Mouse (Mus musculus) frontal cortex, postnatal 10 days (tissue): ENCODE measurements around the gene 4921530L21Rik.

ENCODE experiments used
- DNase-seq, 2 experiments: peaks; one replicate each; pipeline ENCODE4 v3.0.0; 2022; ENCODE audit warnings: low spot score in 2 of 2, mixed read lengths in 1 of 2

Gene 4921530L21Rik

DNA sequence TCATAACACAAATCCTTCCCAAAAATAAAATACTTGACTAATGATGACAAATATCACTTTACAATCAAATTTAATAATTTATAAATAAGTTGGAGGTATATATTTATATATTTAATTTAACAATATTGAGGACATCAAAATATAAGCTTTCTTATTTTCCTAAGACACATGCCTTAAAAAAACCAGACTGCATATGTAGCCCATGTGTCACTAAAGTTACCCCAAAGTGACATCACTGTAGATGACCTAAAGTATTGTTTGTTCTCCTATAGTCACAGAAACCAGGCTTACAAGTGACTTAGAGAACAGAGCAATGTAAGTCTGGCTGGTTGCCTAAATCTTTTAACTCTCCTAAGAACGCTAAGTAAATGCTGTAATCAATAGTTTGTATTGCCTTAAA is at the start of gene 4921530L21Rik:
TSS of gene 4921530L21Rik (plus strand) at position 301 of the 400 bp plus-strand sequence.
- no peak for DNase-seq

GRCm38 (mm10) chr14:95833866-95834265 is 47.2 kb upstream of the 4921530L21Rik start:
- DNase-seq = no peak

GRCm38 (mm10) chr14:95862981-95863380 is 18.1 kb upstream of the 4921530L21Rik start:
- DNase-seq = no peak

DNA sequence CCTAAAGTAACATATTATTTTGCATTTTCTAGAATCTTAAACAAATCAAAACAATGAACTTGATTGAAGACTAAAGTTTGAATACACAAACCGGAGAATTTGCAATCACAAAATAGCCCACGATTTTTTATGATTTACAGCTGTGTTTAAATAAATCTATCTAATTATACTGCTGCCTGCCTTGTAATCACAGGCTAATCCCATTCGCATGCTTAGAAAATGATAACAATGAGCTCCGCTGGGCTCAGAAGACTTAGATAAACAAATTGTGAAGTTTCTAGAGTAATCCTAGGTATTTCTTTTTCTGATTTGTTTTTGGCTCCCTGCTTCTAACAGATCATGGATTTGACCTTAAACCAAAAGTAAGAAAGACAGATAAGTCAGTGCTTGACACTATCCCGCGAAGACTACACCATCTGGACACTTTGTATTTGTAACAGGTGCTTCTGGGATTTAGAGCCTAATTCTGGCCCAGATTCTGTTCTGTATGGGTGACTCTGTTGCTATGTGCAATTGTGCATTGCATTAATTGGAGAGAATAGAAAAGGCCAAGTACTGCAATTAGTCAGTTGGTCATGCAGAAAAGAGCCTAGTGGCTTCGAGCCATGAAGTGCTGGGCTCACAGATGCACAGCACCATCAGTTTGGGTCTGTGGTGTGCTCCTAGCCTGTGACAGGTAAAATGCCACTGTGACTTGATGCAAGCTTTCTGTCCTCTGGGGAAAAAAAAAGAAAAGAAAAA is 15.2 kb upstream of the 4921530L21Rik start:
- DNase-seq = no peak

GRCm38 (mm10) chr14:95872020-95872419 is 9.0 kb upstream of the 4921530L21Rik start:
- no peak for DNase-seq

DNA sequence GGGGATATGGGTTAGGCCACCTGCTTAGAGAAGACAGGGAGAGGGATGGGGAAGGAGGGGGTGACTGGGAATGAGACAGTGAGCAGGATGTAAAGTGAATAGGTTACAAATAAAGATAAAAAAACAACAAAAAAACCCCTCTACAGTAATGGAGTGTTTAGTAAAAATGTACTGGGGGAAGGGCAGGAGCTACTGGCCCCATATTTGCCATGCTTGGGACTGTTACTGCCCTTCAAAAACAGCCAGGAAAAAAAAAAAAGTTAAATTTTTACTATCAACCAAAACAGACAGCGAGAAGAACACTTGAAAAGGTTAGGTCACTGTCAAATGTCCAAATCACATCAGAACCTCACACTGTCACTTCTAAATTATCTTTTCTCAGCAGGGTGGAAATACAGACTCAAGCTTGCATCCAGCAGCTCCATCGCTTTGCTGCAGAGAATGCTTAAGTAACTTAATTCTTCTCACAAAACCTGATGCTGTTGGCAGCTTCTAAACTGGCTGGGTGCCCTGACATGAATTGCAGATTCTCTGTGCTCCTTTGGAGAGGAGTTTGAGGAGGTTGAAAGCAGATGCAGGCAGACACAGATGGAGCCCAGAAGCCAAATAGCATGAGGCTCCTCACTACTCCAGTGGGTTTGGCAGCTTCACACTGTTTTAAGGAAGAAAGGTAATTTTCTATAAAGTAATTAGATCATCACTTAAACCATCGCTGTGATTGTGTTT is 4.1 kb upstream of the 4921530L21Rik start:
- peak; percentile 70 to 79 for DNase-seq

GRCm38 (mm10) chr14:95877548-95877947 is 3.5 kb upstream of the 4921530L21Rik start:
- no peak for DNase-seq

GRCm38 (mm10) chr14:95899458-95899857 is 18.4 kb downstream of the 4921530L21Rik start:
- no peak for DNase-seq

- no peak for DNase-seq
Observed at GRCm38 (mm10) chr14:95904591-95905095, 23.6 kb downstream of the 4921530L21Rik start.

DNA sequence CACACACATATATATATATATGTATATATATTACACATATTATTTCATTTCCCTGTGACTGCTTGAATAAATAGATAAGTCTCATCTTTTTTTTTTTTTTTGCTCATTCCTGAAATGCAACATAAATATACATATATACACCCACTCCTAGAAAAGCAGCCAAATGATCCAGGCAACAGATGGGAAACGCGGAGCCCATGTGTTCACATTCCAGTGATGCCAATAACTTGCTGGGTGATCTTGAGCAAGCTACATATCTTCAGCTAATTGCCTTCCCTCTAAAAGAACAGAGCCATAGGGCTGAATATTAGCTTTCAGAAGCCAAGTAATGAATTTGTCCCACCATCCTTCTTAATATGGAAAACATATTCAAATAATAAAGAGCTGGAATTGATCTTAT is 32.2 kb downstream of the 4921530L21Rik start:
- DNase-seq = peak; percentile 37 to 51

- no peak for DNase-seq
Observed at GRCm38 (mm10) chr14:95926742-95927141, 45.7 kb downstream of the 4921530L21Rik start.

DNA sequence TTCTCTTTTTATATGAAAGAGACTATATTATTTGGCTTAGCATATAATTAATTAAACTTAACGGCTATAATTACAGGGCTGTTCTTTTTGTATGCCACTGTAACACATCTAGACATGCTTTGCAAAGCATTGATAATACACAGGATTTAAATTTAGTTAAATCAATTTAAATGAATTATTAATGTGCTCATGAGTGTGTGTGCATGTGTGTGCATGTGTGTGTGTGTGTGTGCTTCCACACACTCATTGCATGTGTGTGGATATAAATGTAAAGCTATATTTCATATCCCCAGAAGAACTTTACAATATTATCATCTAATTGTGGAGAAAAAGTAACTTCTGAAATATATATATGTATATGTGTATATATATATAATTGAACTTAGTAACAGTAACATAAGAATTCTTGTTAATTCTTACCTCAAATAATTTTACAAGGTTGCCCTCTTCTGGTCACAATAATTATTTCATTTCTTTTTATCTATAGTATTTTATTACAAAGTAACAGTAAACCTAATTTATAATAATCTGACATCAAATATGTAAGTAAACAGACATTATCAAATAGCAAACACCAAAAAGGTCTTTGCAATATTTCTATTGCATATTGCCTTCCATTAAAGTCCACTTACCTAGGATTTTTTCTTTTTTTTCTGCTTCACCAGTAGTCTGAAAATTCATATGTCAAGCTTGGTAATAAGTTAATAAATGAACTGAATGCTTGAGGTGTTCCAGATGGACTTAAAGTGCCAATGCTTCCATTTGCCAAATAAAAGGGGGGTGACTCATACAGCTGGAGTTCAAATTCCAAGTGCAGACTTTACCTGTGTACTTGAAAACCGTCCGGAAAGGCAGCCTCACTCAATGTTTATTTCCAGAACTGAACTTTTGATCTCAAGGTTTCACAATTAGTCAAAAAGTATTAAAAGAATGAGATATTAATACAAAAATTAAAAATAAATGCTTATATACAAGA is 47.0 kb downstream of the 4921530L21Rik start:
- DNase-seq = no peak
